Mouse (Mus musculus) G1E (cell line): ENCODE measurements around the gene Olfr175-ps1. TPM values are rescaled to one million over a fixed set of nuclear protein-coding genes. Genes with fewer than 3 reads are reported as not detected.
A peak's percentile ranks its signal among the peaks of the same experiment; 100 is the strongest.

ENCODE experiments used
- ATAC-seq: 2 replicates; pipeline ENCODE4 v1.8.0; 2016; ENCODE audit warnings: mild to moderate bottlenecking; ENCODE audit not compliant: insufficient number of reproducible peaks, poor library complexity, low FRiP score, severe bottlenecking; ENCODE audit errors: extremely low read depth
- DNase-seq: peaks from one replicate; pipeline ENCODE4 v3.0.0; 2012; ENCODE audit warnings: low spot score
- H3K27me3 ChIP-seq: 2 replicates; pipeline ENCODE4 v1.6.1; 2012; ENCODE audit warnings: mild to moderate bottlenecking, low read length, inconsistent platforms; ENCODE audit not compliant: insufficient read depth
- H3K36me3 ChIP-seq: replicated peaks from 2 replicates; pipeline ENCODE3; 2012; ENCODE audit warnings: mild to moderate bottlenecking, inconsistent platforms
- H3K4me1 ChIP-seq: 2 replicates; pipeline ENCODE4 v1.6.1; 2012; ENCODE audit warnings: low read depth, low read length, inconsistent platforms, mixed read lengths; ENCODE audit not compliant: insufficient read depth
- H3K4me3 ChIP-seq: 2 replicates; pipeline ENCODE4 v1.5.1; 2012; ENCODE audit warnings: low read depth, mild to moderate bottlenecking, inconsistent platforms, low read length, moderate library complexity, mixed read lengths
- H3K9me3 ChIP-seq: replicated peaks from 2 replicates; pipeline ENCODE4 v1.6.1; 2012; ENCODE audit warnings: inconsistent platforms
- CTCF ChIP-seq: IDR thresholded peaks from 2 replicates; pipeline ENCODE4 v1.5.1; 2012; ENCODE audit warnings: low read depth, low read length, inconsistent platforms, mixed read lengths
- GATA1 ChIP-seq: IDR thresholded peaks from 2 replicates; pipeline ENCODE4 v1.6.1; 2012; ENCODE audit warnings: borderline replicate concordance, low read length, inconsistent platforms, mixed read lengths
- GATA2 ChIP-seq: IDR thresholded peaks from 2 replicates; pipeline ENCODE4 v1.6.1; 2012; ENCODE audit warnings: low read depth, low read length, inconsistent platforms, borderline replicate concordance
- POLR2AphosphoS5 ChIP-seq: IDR thresholded peaks from 2 replicates; pipeline ENCODE4 v1.6.1; 2012; ENCODE audit warnings: low read depth, low read length, inconsistent platforms; ENCODE audit not compliant: insufficient replicate concordance
- TAL1 ChIP-seq: conservative IDR thresholded peaks from 2 replicates; pipeline ENCODE4 v1.6.1; 2012; ENCODE audit warnings: low read depth, low read length, inconsistent platforms, mixed read lengths
- polyA plus RNA-seq: library from polyadenylated mRNA; stranded (reverse); fragments of >175 nt; gene quantifications from 2 replicates; pipeline ENCODE4 v1.2.3, GENCODE M21; 2012
- total RNA-seq, 2 experiments: library from RNA; stranded (forward) in 1 of 2; stranded (reverse) in 1 of 2; fragments of 200-1000 nt in 1 of 2; fragments of >200 nt in 1 of 2; fragmentation: Nextera tagmentation in 1 of 2; gene quantifications; 2 replicates each; pipeline ENCODE4 v1.2.3; 2014 to 2017

The Olfr175-ps1 gene
- total RNA-seq (2014; fragmentation: Nextera tagmentation) = 0.98 TPM in 1 of 2 replicates, not detected in the other
- total RNA-seq (2017) = 0.11 and 0.46 TPM in 2 replicates
- not detected in 2 replicates for polyA plus RNA-seq

GRCm38 (mm10) chr16:58826732-58827319 lies at the start of gene Olfr175-ps1:
Gene Olfr175-ps1 (minus strand): TSS chr16:58826782.
- no peak within 1 kb of the TSS for H3K4me3 ChIP-seq
- H3K36me3 ChIP-seq = no peaks in the 10 kb centered on the region
- no peaks in the 10 kb centered on the region for H3K4me1 ChIP-seq
- ATAC-seq (no peak), DNase-seq (no peak)
- TF ChIP-seq GATA2 (no peak), GATA1 (no peak), CTCF (no peak), POLR2AphosphoS5 (no peak), TAL1 (no peak)
- H3K9me3 ChIP-seq = no peaks in the 10 kb centered on the region
- H3K27me3 ChIP-seq = no peaks in the 10 kb centered on the region

GRCm38 (mm10) chr16:58874668-58875067 lies 48.1 kb upstream of the Olfr175-ps1 start, which contains the start of gene Olfr177:
Gene Olfr177 (minus strand): TSS chr16:58874768.
- Histone ChIP-seq H3K36me3 (peaks cover 10% of the 10 kb centered on the region), H3K27me3 (no peaks in the 10 kb centered on the region), H3K4me3 (no peak within 1 kb of the TSS), H3K9me3 (no peaks in the 10 kb centered on the region), H3K4me1 (peaks cover 15% of the 10 kb centered on the region; the same call in 1 of the 2 replicates)
- no peak for TF ChIP-seq POLR2AphosphoS5
- TF ChIP-seq CTCF = no peak
- TF ChIP-seq GATA1 = no peak
- no peak for TF ChIP-seq TAL1
- TF ChIP-seq GATA2 = no peak
- no peak for DNase-seq
- ATAC-seq = no peak

GRCm38 (mm10) chr16:58861479-58861878 lies 34.9 kb upstream of the Olfr175-ps1 start:
- peak overlapping the region; percentile 65 for H3K4me3 ChIP-seq
- no peaks in the 10 kb centered on the region for H3K36me3 ChIP-seq
- no peaks in the 10 kb centered on the region for H3K27me3 ChIP-seq
- peaks cover 24% of the 10 kb centered on the region for H3K4me1 ChIP-seq
- peak; percentile 16 for DNase-seq
- TF ChIP-seq TAL1 = peak; percentile 81
- TF ChIP-seq POLR2AphosphoS5 = no peak
- TF ChIP-seq CTCF = no peak
- ATAC-seq = peak; percentile 97
- H3K9me3 ChIP-seq = no peaks in the 10 kb centered on the region

GRCm38 (mm10) chr16:58860032-58860737 lies 33.6 kb upstream of the Olfr175-ps1 start:
- ATAC-seq (no peak), DNase-seq (no peak)
- peaks cover 24% of the 10 kb centered on the region for H3K4me1 ChIP-seq
- peak overlapping the region; percentile 61 for H3K4me3 ChIP-seq
- no peaks in the 10 kb centered on the region for H3K36me3 ChIP-seq
- H3K9me3 ChIP-seq = no peaks in the 10 kb centered on the region
- H3K27me3 ChIP-seq = no peaks in the 10 kb centered on the region
- TF ChIP-seq CTCF (no peak), GATA2 (no peak), GATA1 (no peak), TAL1 (no peak), POLR2AphosphoS5 (no peak)

- TF ChIP-seq GATA1 (no peak), TAL1 (no peak), CTCF (no peak), POLR2AphosphoS5 (no peak), GATA2 (no peak)
- H3K27me3 ChIP-seq = no peaks in the 10 kb centered on the region
- no peak within 1 kb of the TSS for H3K4me3 ChIP-seq
- ATAC-seq (no peak), DNase-seq (no peak)
- no peaks in the 10 kb centered on the region for H3K9me3 ChIP-seq
- H3K4me1 ChIP-seq = no peaks in the 10 kb centered on the region
- no peaks in the 10 kb centered on the region for H3K36me3 ChIP-seq
Observed at GRCm38 (mm10) chr16:58800168-58800567, 26.4 kb downstream of the Olfr175-ps1 start, which contains the start of gene Olfr173. Gene Olfr173 (minus strand): TSS chr16:58800268.

Other genes with a start within 250 kb of the Olfr175-ps1 start
- not detected in 2 replicates for gene Gm813, start 209.8 kb downstream of the Olfr175-ps1 start, total RNA-seq (2014; fragmentation: Nextera tagmentation)
- 0.22 TPM in 1 of 2 replicates, not detected in the other for gene Gm813, start 209.8 kb downstream of the Olfr175-ps1 start, total RNA-seq (2017)
- gene Gm813, start 209.8 kb downstream of the Olfr175-ps1 start, polyA plus RNA-seq = not detected in 2 replicates
- not detected in 2 replicates for gene E330017A01Rik, start 188.0 kb downstream of the Olfr175-ps1 start, total RNA-seq (2014; fragmentation: Nextera tagmentation)
- gene E330017A01Rik, start 188.0 kb downstream of the Olfr175-ps1 start, total RNA-seq (2017) = 0.11 and 0.17 TPM in 2 replicates
- not detected in 2 replicates for gene E330017A01Rik, start 188.0 kb downstream of the Olfr175-ps1 start, polyA plus RNA-seq
- 1,587 and 1,720 TPM in 2 replicates for gene Cpox, start 156.5 kb downstream of the Olfr175-ps1 start, total RNA-seq (2014; fragmentation: Nextera tagmentation)
- 291 and 297 TPM in 2 replicates for gene Cpox, start 156.5 kb downstream of the Olfr175-ps1 start, total RNA-seq (2017)
- gene Cpox, start 156.5 kb downstream of the Olfr175-ps1 start, polyA plus RNA-seq = 261 and 266 TPM in 2 replicates
- not detected in 2 replicates for gene Gpr15, start 107.7 kb downstream of the Olfr175-ps1 start, total RNA-seq (2014; fragmentation: Nextera tagmentation)
- gene Gpr15, start 107.7 kb downstream of the Olfr175-ps1 start, total RNA-seq (2017) = 0.11 and 0.12 TPM in 2 replicates
- not detected in 2 replicates for gene Gpr15, start 107.7 kb downstream of the Olfr175-ps1 start, polyA plus RNA-seq
- 93.5 and 94.2 TPM in 2 replicates for gene Cldnd1, start 98.9 kb downstream of the Olfr175-ps1 start, total RNA-seq (2014; fragmentation: Nextera tagmentation)
- gene Cldnd1, start 98.9 kb downstream of the Olfr175-ps1 start, total RNA-seq (2017) = 17.4 and 18.5 TPM in 2 replicates
- 2.2 and 3.3 TPM in 2 replicates for gene Cldnd1, start 98.9 kb downstream of the Olfr175-ps1 start, polyA plus RNA-seq
- gene Olfr172, start 63.6 kb downstream of the Olfr175-ps1 start, total RNA-seq (2014; fragmentation: Nextera tagmentation) = not detected in 2 replicates
- not detected in 2 replicates for gene Olfr172, start 63.6 kb downstream of the Olfr175-ps1 start, total RNA-seq (2017)
- gene Olfr172, start 63.6 kb downstream of the Olfr175-ps1 start, polyA plus RNA-seq = not detected in 2 replicates
- gene Olfr173, start 26.5 kb downstream of the Olfr175-ps1 start, total RNA-seq (2014; fragmentation: Nextera tagmentation) = not detected in 2 replicates
- 0.06 TPM in 1 of 2 replicates, not detected in the other for gene Olfr173, start 26.5 kb downstream of the Olfr175-ps1 start, total RNA-seq (2017)
- not detected in 2 replicates for gene Olfr173, start 26.5 kb downstream of the Olfr175-ps1 start, polyA plus RNA-seq
- gene Olfr177, start 48.0 kb upstream of the Olfr175-ps1 start, total RNA-seq (2014; fragmentation: Nextera tagmentation) = not detected in 2 replicates
- 0.12 and 0.27 TPM in 2 replicates for gene Olfr177, start 48.0 kb upstream of the Olfr175-ps1 start, total RNA-seq (2017)
- gene Olfr177, start 48.0 kb upstream of the Olfr175-ps1 start, polyA plus RNA-seq = not detected in 2 replicates
- not detected in 2 replicates for gene Olfr178, start 65.3 kb upstream of the Olfr175-ps1 start, total RNA-seq (2014; fragmentation: Nextera tagmentation)
- gene Olfr178, start 65.3 kb upstream of the Olfr175-ps1 start, total RNA-seq (2017) = 0.27 and 0.46 TPM in 2 replicates
- not detected in 2 replicates for gene Olfr178, start 65.3 kb upstream of the Olfr175-ps1 start, polyA plus RNA-seq
- not detected in 2 replicates for gene Olfr181, start 102.0 kb upstream of the Olfr175-ps1 start, total RNA-seq (2014; fragmentation: Nextera tagmentation)
- 0.16 and 0.58 TPM in 2 replicates for gene Olfr181, start 102.0 kb upstream of the Olfr175-ps1 start, total RNA-seq (2017)
- gene Olfr181, start 102.0 kb upstream of the Olfr175-ps1 start, polyA plus RNA-seq = not detected in 2 replicates
- gene Olfr180, start 102.6 kb upstream of the Olfr175-ps1 start, total RNA-seq (2014; fragmentation: Nextera tagmentation) = not detected in 2 replicates
- 0.22 TPM in 1 of 2 replicates, not detected in the other for gene Olfr180, start 102.6 kb upstream of the Olfr175-ps1 start, total RNA-seq (2017)
- not detected in 2 replicates for gene Olfr180, start 102.6 kb upstream of the Olfr175-ps1 start, polyA plus RNA-seq
- gene Olfr183, start 168.6 kb upstream of the Olfr175-ps1 start, total RNA-seq (2014; fragmentation: Nextera tagmentation) = 3.2 and 3.6 TPM in 2 replicates
- gene Olfr183, start 168.6 kb upstream of the Olfr175-ps1 start, total RNA-seq (2017) = 1.4 and 1.6 TPM in 2 replicates
- gene Olfr183, start 168.6 kb upstream of the Olfr175-ps1 start, polyA plus RNA-seq = not detected in 2 replicates
- gene Olfr186, start 203.5 kb upstream of the Olfr175-ps1 start, total RNA-seq (2014; fragmentation: Nextera tagmentation) = not detected in 2 replicates
- 0.22 and 0.23 TPM in 2 replicates for gene Olfr186, start 203.5 kb upstream of the Olfr175-ps1 start, total RNA-seq (2017)
- gene Olfr186, start 203.5 kb upstream of the Olfr175-ps1 start, polyA plus RNA-seq = not detected in 2 replicates
- gene Olfr187, start 213.0 kb upstream of the Olfr175-ps1 start, total RNA-seq (2014; fragmentation: Nextera tagmentation) = not detected in 2 replicates
- gene Olfr187, start 213.0 kb upstream of the Olfr175-ps1 start, total RNA-seq (2017) = 0.12 TPM in 1 of 2 replicates, not detected in the other
- not detected in 2 replicates for gene Olfr187, start 213.0 kb upstream of the Olfr175-ps1 start, polyA plus RNA-seq